Mouse (Mus musculus) layer of hippocampus, adult 2 months (tissue): Measurements from ENCODE around the gene Ttc23l. TPM values are rescaled to one million over a fixed set of nuclear protein-coding genes. Genes with fewer than 3 reads are reported as not detected.

Source experiments
- DNase-seq, 2 experiments: peaks; one replicate each; pipeline ENCODE4 v3.0.0; 2022; ENCODE audit warnings: low spot score in 2 of 2
- H3K27ac ChIP-seq: fragments of 200-600 bp; 2 replicates; pipeline ENCODE4 v1.8.1; 2022
- H3K4me3 ChIP-seq: fragments of 200-600 bp; 2 replicates; pipeline ENCODE4 v1.8.1; 2022; ENCODE audit warnings: mild to moderate bottlenecking
- CTCF ChIP-seq: fragments of 200-600 bp; conservative IDR thresholded peaks from 2 replicates; pipeline ENCODE4 v1.8.1; 2022; ENCODE audit warnings: antibody characterized with exemption, mild to moderate bottlenecking, moderate library complexity
- long read RNA-seq, 2 experiments: library from polyadenylated mRNA; stranded (forward); transcript quantifications; one replicate each; pipeline ENCODE4 v2.0.0; 2021; ENCODE audit warnings: borderline mapping rate in 2 of 2
- total RNA-seq, 2 experiments: library from RNA; stranded (reverse); gene quantifications; 2 replicates each; pipeline ENCODE4 v1.2.3; 2021

The Ttc23l gene
- total RNA-seq: not detected
- long read RNA-seq, experiment 1: 0 reads
- long read RNA-seq, experiment 2, partial matches to known transcripts: 0 of 1 reads
- long read RNA-seq, experiment 2, other reads (novel, unspliced or antisense): 1 of 1 reads

GRCm38 (mm10) chr15:10558465-10558864 lies at the start of gene Ttc23l:
TSS of gene Ttc23l (minus strand) at chr15:10558668.
- Histone ChIP-seq H3K27ac (no peak within 1 kb of the TSS), H3K4me3 (no peak within 1 kb of the TSS)
- DNase-seq: no peak
- no peak for TF ChIP-seq CTCF

- H3K27ac ChIP-seq: no peak overlapping the region
- H3K4me3 ChIP-seq: no peak overlapping the region
- peak in 1 of 2 experiments; percentile 22 for DNase-seq
Observed at GRCm38 (mm10) chr15:10599413-10599812, 40.9 kb upstream of the Ttc23l start.

GRCm38 (mm10) chr15:10598259-10599225 lies 40.1 kb upstream of the Ttc23l start:
- no peak for TF ChIP-seq CTCF
- H3K4me3 ChIP-seq: no peak overlapping the region
- no peak for DNase-seq
- no peak overlapping the region for H3K27ac ChIP-seq

More at GRCm38 (mm10) chr15:10599413-10599812, 40.9 kb upstream of the Ttc23l start:
- no peak for TF ChIP-seq CTCF

GRCm38 (mm10) chr15:10596871-10597270 lies 38.4 kb upstream of the Ttc23l start:
- no peak overlapping the region for H3K4me3 ChIP-seq
- DNase-seq: no peak
- TF ChIP-seq CTCF: no peak
- no peak overlapping the region for H3K27ac ChIP-seq

- no peak for TF ChIP-seq CTCF
- DNase-seq: no peak
- no peak overlapping the region for H3K27ac ChIP-seq
- H3K4me3 ChIP-seq: no peak overlapping the region
Observed at GRCm38 (mm10) chr15:10595408-10595807, 36.9 kb upstream of the Ttc23l start.

GRCm38 (mm10) chr15:10594910-10595309 lies 36.4 kb upstream of the Ttc23l start:
- Histone ChIP-seq H3K4me3 (no peak overlapping the region), H3K27ac (no peak overlapping the region)
- TF ChIP-seq CTCF: no peak
- no peak for DNase-seq

- no peak for TF ChIP-seq CTCF
- no peak overlapping the region for H3K4me3 ChIP-seq
- no peak overlapping the region for H3K27ac ChIP-seq
- DNase-seq: no peak
Observed at GRCm38 (mm10) chr15:10593094-10593493, 34.6 kb upstream of the Ttc23l start.

- peak; percentile 64 for TF ChIP-seq CTCF
- no peak for DNase-seq
- H3K27ac ChIP-seq: no peak overlapping the region
- H3K4me3 ChIP-seq: no peak overlapping the region
Observed at GRCm38 (mm10) chr15:10586565-10586964, 28.1 kb upstream of the Ttc23l start.

GRCm38 (mm10) chr15:10584359-10585187 lies 26.1 kb upstream of the Ttc23l start:
- no peak for TF ChIP-seq CTCF
- peak in 1 of 2 experiments; percentile 7 for DNase-seq
- no peak overlapping the region; the same call in 1 of the 2 replicates for H3K4me3 ChIP-seq
- no peak overlapping the region for H3K27ac ChIP-seq

GRCm38 (mm10) chr15:10583408-10583807 lies 24.9 kb upstream of the Ttc23l start:
- Histone ChIP-seq H3K4me3 (no peak overlapping the region), H3K27ac (no peak overlapping the region)
- peak in 1 of 2 experiments; percentile 20 for DNase-seq
- TF ChIP-seq CTCF: peak; percentile 93

- DNase-seq: no peak
- no peak for TF ChIP-seq CTCF
- no peak overlapping the region for H3K27ac ChIP-seq
- H3K4me3 ChIP-seq: no peak overlapping the region
Observed at GRCm38 (mm10) chr15:10579159-10579558, 20.7 kb upstream of the Ttc23l start.

- no peak overlapping the region for H3K4me3 ChIP-seq
- no peak overlapping the region for H3K27ac ChIP-seq
- TF ChIP-seq CTCF: no peak
- no peak for DNase-seq
Observed at GRCm38 (mm10) chr15:10566486-10566885, 8.0 kb upstream of the Ttc23l start.

- no peak overlapping the region for H3K4me3 ChIP-seq
- H3K27ac ChIP-seq: no peak overlapping the region
- DNase-seq: no peak
- no peak for TF ChIP-seq CTCF
Observed at GRCm38 (mm10) chr15:10564201-10564600, 5.7 kb upstream of the Ttc23l start.
